Mouse (Mus musculus) C2C12 (cell line): ENCODE data around the gene Timp3. TPM values are rescaled to one million over a fixed set of nuclear protein-coding genes. Genes with fewer than 3 reads are reported as not detected.

ENCODE experiments used
- H3K27me3 ChIP-seq: one replicate; pipeline ENCODE4 v1.6.1; 2011; ENCODE audit not compliant: control insufficient read depth, insufficient read depth, insufficient read length
- H3K36me3 ChIP-seq: one replicate; pipeline ENCODE4 v1.6.1; 2011; ENCODE audit not compliant: control insufficient read depth, insufficient read depth
- H3K4me3 ChIP-seq: one replicate; pipeline ENCODE4 v1.5.1; 2011; ENCODE audit warnings: mild to moderate bottlenecking, control low read depth; ENCODE audit not compliant: poor library complexity, insufficient read depth, severe bottlenecking
- H3K79me2 ChIP-seq: one replicate; pipeline ENCODE4 v1.6.1; 2011; ENCODE audit not compliant: control insufficient read depth, insufficient read depth
- H3K79me3 ChIP-seq: one replicate; pipeline ENCODE4 v1.6.1; 2011; ENCODE audit warnings: low read depth, control low read depth
- H3ac ChIP-seq: one replicate; pipeline ENCODE3; 2011; ENCODE audit warnings: low read depth; ENCODE audit not compliant: control insufficient read depth, insufficient read length
- CEBPB ChIP-seq: IDR thresholded peaks from one replicate; pipeline ENCODE4 v1.6.1; 2011; ENCODE audit warnings: low read depth, mild to moderate bottlenecking, control low read depth, moderate library complexity
- CTCF ChIP-seq: IDR thresholded peaks from one replicate; pipeline ENCODE4 v1.5.1; 2011; ENCODE audit not compliant: control insufficient read depth, insufficient read depth, insufficient read length
- FOSL1 ChIP-seq: IDR thresholded peaks from one replicate; pipeline ENCODE4 v1.8.0; 2011; ENCODE audit warnings: mild to moderate bottlenecking, low read length; ENCODE audit not compliant: poor library complexity, insufficient read depth, severe bottlenecking
- MAX ChIP-seq: IDR thresholded peaks from one replicate; pipeline ENCODE4 v1.6.1; 2011; ENCODE audit warnings: mild to moderate bottlenecking, control low read depth
- MYOD1 ChIP-seq: IDR thresholded peaks from one replicate; pipeline ENCODE4 v1.6.1; 2011; ENCODE audit warnings: low read depth; ENCODE audit not compliant: control insufficient read depth, insufficient read length
- MYOG ChIP-seq: IDR thresholded peaks from one replicate; pipeline ENCODE4 v1.6.1; 2011; ENCODE audit not compliant: control insufficient read depth, insufficient read length; ENCODE audit errors: extremely low read depth
- USF1 ChIP-seq: IDR thresholded peaks from one replicate; pipeline ENCODE4 v1.6.1; 2011; ENCODE audit warnings: low read depth, mild to moderate bottlenecking, control low read depth, moderate library complexity
- polyA plus RNA-seq: library from polyadenylated mRNA; unstranded; fragments of >200 nt; fragmentation: generic; extraction: Trizol; gene quantifications from one replicate; pipeline ENCODE4 v1.2.1, GENCODE M21; 2012; ENCODE audit warnings: missing spikeins

The Timp3 gene
- polyA plus RNA-seq, 1 experiment = 57.7 TPM

DNA sequence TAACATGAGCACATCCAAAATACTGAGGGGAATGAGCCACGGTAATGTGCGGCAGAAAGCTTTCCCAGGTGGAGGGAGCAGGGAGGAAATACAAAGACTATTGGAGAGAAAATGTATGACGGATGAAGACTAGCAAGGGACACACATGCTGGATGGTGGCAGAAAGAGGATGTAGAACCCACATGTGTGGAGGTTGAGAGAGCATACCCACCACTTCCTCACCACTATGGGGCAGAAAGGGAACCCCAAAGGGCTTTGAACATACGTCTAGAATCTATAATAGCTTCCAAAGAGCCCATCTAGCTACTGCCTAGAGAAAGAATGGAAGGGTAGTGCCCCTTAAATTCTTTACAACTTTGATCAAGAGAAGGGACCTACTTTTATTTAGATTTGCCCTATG lies 85.5 kb downstream of the Timp3 start:
- Histone ChIP-seq H3K4me3 (no peak overlapping the region), H3K79me2 (no peaks in the 10 kb centered on the region), H3K27me3 (peaks cover 7% of the 10 kb centered on the region), H3K36me3 (no peaks in the 10 kb centered on the region), H3ac (no peak overlapping the region), H3K79me3 (no peaks in the 10 kb centered on the region)
- no peak for TF ChIP-seq MYOD1
- TF ChIP-seq USF1 = no peak
- TF ChIP-seq MAX = no peak

DNA sequence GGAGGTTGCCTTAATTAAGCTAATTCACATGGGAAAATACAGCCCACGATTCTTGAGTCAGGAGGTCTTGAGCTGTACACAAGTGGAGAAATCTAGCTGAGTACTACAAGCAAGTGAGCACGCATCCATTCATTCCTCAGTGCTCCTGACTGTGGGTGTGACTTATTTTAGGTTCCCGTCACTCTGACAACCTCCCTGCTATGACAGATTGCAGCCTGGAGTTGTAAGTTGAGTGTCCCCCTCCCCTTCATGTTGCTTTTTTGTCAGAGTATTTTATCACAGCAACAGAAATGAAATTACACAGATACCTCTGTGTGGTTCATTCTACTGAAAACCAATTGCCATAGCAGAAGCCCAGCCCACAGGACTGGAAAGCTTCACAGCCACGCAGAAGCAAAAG lies 86.1 kb downstream of the Timp3 start:
- no peak for TF ChIP-seq MAX
- no peak for TF ChIP-seq MYOG
- no peak for TF ChIP-seq CEBPB
- no peak for TF ChIP-seq FOSL1
- TF ChIP-seq USF1 = no peak
- TF ChIP-seq CTCF = no peak
- TF ChIP-seq MYOD1 = no peak
- no peaks in the 10 kb centered on the region for H3K79me2 ChIP-seq

DNA sequence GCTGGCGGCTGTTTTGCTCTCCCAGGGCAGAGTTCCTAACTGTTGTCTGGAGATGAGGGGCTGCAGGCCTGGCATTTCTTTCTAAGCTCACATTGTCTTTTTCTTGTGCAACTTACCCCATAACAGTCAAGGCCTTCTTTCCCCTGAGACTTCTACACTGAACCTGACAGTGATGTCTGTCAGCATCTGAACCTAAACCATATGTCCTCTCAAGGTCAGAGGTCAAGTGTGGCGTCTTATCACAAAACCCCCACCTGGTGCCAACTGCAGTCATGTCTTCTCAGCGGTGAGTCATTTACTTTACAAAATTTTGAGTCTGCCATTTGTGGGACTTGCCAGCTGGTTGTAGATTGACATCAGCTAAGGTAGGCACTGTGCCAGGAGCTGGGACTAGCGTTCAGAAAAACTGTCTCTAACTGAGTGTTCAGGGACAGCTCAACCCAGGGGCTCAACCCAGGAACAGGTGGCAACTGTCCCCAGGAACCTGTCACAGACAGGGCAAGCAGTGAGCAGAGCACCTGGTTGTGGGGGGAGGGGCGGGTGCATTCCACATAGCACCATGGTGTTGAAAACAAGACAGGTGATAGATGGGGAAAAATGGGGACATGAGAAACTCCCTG lies 87.8 kb downstream of the Timp3 start:
- H3K27me3 ChIP-seq = no peaks in the 10 kb centered on the region
- H3K4me3 ChIP-seq = no peak overlapping the region
- H3ac ChIP-seq = no peak overlapping the region
- no peaks in the 10 kb centered on the region for H3K79me3 ChIP-seq
- no peaks in the 10 kb centered on the region for H3K36me3 ChIP-seq
- H3K79me2 ChIP-seq = no peaks in the 10 kb centered on the region
- no peak for TF ChIP-seq FOSL1
- TF ChIP-seq MYOD1 = peak; percentile 35

More for the DNA sequence above, 86.1 kb downstream of the Timp3 start:
- Histone ChIP-seq H3ac (no peak overlapping the region), H3K79me3 (no peaks in the 10 kb centered on the region), H3K36me3 (no peaks in the 10 kb centered on the region), H3K4me3 (no peak overlapping the region), H3K27me3 (peaks cover 5% of the 10 kb centered on the region)

DNA sequence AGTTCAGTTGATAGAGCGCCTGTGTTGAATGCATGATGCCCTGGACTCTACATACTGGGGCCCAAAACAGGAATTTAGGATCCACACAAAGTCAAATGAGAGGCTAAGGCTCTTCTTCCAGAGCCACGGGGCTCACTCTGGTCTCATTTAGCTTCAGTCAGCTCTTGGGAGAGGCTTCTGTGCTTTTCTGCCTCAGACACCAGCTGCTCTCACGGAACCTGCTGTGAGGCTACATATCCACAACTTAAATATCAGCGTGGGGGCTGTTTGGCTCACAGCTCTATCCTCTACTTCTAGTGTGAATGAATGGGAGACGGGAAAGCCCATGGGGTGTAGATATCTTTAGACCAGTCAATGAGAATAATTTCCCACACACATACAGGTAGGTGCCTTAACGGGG lies 88.6 kb downstream of the Timp3 start:
- Histone ChIP-seq H3K79me2 (no peaks in the 10 kb centered on the region), H3K36me3 (no peaks in the 10 kb centered on the region), H3K4me3 (no peak overlapping the region), H3K79me3 (no peaks in the 10 kb centered on the region), H3K27me3 (no peaks in the 10 kb centered on the region), H3ac (no peak overlapping the region)
- no peak for TF ChIP-seq MYOD1
- TF ChIP-seq MAX = no peak
- TF ChIP-seq MYOG = no peak
- no peak for TF ChIP-seq FOSL1
- no peak for TF ChIP-seq USF1
- TF ChIP-seq CTCF = no peak
- TF ChIP-seq CEBPB = no peak

DNA sequence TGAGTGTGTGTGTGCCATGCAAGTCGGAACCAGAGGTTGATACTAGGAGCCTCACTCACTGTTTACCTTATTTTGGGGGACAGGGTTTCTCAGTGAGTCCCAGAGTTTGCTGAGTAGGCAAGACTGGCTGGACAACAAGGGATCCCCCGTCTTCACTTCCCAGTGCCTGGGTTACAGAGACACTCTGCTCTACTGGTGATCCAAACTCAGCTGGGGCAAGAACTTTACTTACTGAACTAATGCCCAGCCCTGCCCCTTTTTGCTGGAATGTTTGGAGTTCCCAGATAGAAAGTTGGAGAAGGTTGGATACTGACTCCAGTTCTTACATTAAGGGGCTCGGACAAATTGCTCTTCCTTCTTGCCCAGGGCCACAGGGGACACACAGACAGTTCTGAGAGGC lies 89.2 kb downstream of the Timp3 start:
- Histone ChIP-seq H3K36me3 (no peaks in the 10 kb centered on the region), H3K27me3 (no peaks in the 10 kb centered on the region), H3K79me2 (no peaks in the 10 kb centered on the region), H3K79me3 (no peaks in the 10 kb centered on the region), H3ac (no peak overlapping the region), H3K4me3 (no peak overlapping the region)
- no peak for TF ChIP-seq MYOD1
- TF ChIP-seq MAX = no peak
- no peak for TF ChIP-seq USF1
- TF ChIP-seq MYOG = no peak
- no peak for TF ChIP-seq FOSL1
- TF ChIP-seq CEBPB = no peak
- TF ChIP-seq CTCF = no peak

DNA sequence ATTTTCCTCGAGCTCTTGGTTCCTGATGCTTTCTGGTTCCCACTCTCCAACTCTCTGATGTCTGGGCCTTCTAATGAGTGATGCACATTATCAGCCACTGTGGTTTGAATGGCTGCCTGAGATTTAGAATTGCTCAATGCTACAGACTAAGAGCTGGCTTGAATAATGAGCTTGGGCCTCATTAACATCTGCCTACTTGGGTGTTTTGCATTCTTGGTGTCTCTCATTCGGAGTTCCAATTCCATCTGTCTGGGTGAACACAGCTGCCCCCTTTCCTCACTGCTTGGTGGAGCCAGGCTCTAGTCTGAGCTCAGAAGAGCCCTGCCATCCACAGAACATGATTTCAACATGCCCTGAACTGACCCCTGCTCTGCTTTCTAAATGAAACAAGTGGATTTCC lies 89.7 kb downstream of the Timp3 start:
- Histone ChIP-seq H3K79me3 (no peaks in the 10 kb centered on the region), H3K4me3 (no peak overlapping the region), H3K27me3 (no peaks in the 10 kb centered on the region), H3K36me3 (no peaks in the 10 kb centered on the region), H3ac (no peak overlapping the region), H3K79me2 (no peaks in the 10 kb centered on the region)
- TF ChIP-seq MYOG (no peak), MYOD1 (no peak), MAX (no peak), CEBPB (no peak), USF1 (no peak), FOSL1 (no peak), CTCF (no peak)
